Mouse (Mus musculus) CD4-positive helper T cell, adult 2 months (primary cell): Measurements from ENCODE around the gene Plxdc2.

Experiments used
- DNase-seq: peaks from one replicate; pipeline ENCODE4 v3.0.0-alpha.2; 2012; ENCODE audit warnings: low read depth, missing footprints, low spot score

The Plxdc2 gene

GRCm38 (mm10) chr2:16571169-16571751, 215.2 kb downstream of the Plxdc2 start:
- no peak for DNase-seq

GRCm38 (mm10) chr2:16576566-16576965, 220.5 kb downstream of the Plxdc2 start:
- no peak for DNase-seq

GRCm38 (mm10) chr2:16578153-16578552, 222.0 kb downstream of the Plxdc2 start:
- no peak for DNase-seq

GRCm38 (mm10) chr2:16588546-16588945, 232.4 kb downstream of the Plxdc2 start:
- DNase-seq = no peak

GRCm38 (mm10) chr2:16595451-16595850, 239.3 kb downstream of the Plxdc2 start:
- no peak for DNase-seq

GRCm38 (mm10) chr2:16598231-16598630, 242.1 kb downstream of the Plxdc2 start:
- no peak for DNase-seq

GRCm38 (mm10) chr2:16604291-16604690, 248.2 kb downstream of the Plxdc2 start:
- DNase-seq = no peak

- DNase-seq = no peak
Observed at GRCm38 (mm10) chr2:16607792-16608586, 251.9 kb downstream of the Plxdc2 start.

- no peak for DNase-seq
Observed at GRCm38 (mm10) chr2:16642061-16642460, 286.0 kb downstream of the Plxdc2 start.

GRCm38 (mm10) chr2:16651713-16652112, 295.6 kb downstream of the Plxdc2 start:
- no peak for DNase-seq

GRCm38 (mm10) chr2:16664516-16664915, 308.4 kb downstream of the Plxdc2 start:
- no peak for DNase-seq

- no peak for DNase-seq
Observed at GRCm38 (mm10) chr2:16668391-16668790, 312.3 kb downstream of the Plxdc2 start.

- no peak for DNase-seq
Observed at GRCm38 (mm10) chr2:16682905-16683304, 326.8 kb downstream of the Plxdc2 start.

GRCm38 (mm10) chr2:16683739-16684138, 327.6 kb downstream of the Plxdc2 start:
- no peak for DNase-seq

GRCm38 (mm10) chr2:16684529-16684928, 328.4 kb downstream of the Plxdc2 start:
- DNase-seq = no peak

GRCm38 (mm10) chr2:16696390-16696789, 340.3 kb downstream of the Plxdc2 start:
- DNase-seq = no peak

GRCm38 (mm10) chr2:16697181-16697580, 341.1 kb downstream of the Plxdc2 start:
- no peak for DNase-seq

- DNase-seq = no peak
Observed at GRCm38 (mm10) chr2:16706227-16706626, 350.1 kb downstream of the Plxdc2 start.

GRCm38 (mm10) chr2:16709885-16710284, 353.8 kb downstream of the Plxdc2 start:
- DNase-seq = no peak

- no peak for DNase-seq
Observed at GRCm38 (mm10) chr2:16731033-16731432, 374.9 kb downstream of the Plxdc2 start.

- no peak for DNase-seq
Observed at GRCm38 (mm10) chr2:16734381-16734780, 378.3 kb downstream of the Plxdc2 start.

GRCm38 (mm10) chr2:16738241-16738640, 382.1 kb downstream of the Plxdc2 start:
- DNase-seq = no peak

GRCm38 (mm10) chr2:16741813-16742212, 385.7 kb downstream of the Plxdc2 start:
- DNase-seq = no peak
